Mouse (Mus musculus): ENCODE results near the gene Vmn1r135. TPM values are rescaled to one million over a fixed set of nuclear protein-coding genes. Genes with fewer than 3 reads are reported as not detected.
"Not testable (repeated sequence)": the region's sequence is repeated elsewhere in the genome, so short reads cannot be mapped to it uniquely, and the experiment has no call there.

Vmn1r135 gene
- not detected for polyA plus RNA-seq (2012; fragmentation: generic; extraction: Trizol)
- long read RNA-seq, experiment 1, result 0 reads
- long read RNA-seq, experiment 2, result 0 reads

GRCm38 (mm10) chr7:21832051-21832450, at the start of gene Vmn1r135:
Gene Vmn1r135, plus strand, starts transcription at chr7:21832351.
- H3K79me3 ChIP-seq (ENCODE audit: low read depth); H3ac ChIP-seq (ENCODE audit: control insufficient read depth, insufficient read length, low read depth); H3K36me3 ChIP-seq (ENCODE audit: control insufficient read depth, insufficient read depth); H3K4me3 ChIP-seq (ENCODE audit: insufficient read depth, poor library complexity, severe bottlenecking); H3K79me2 ChIP-seq (ENCODE audit: control insufficient read depth, insufficient read depth); H3K27me3 ChIP-seq (ENCODE audit: control insufficient read depth, insufficient read depth, insufficient read length): not testable (repeated sequence)

GRCm38 (mm10) chr7:21796628-21797027, 35.5 kb upstream of the Vmn1r135 start, which contains the start of gene Gm4177:
Gene Gm4177, minus strand, starts transcription at chr7:21796728.
- H3K27me3 ChIP-seq (ENCODE audit: control insufficient read depth, insufficient read depth, insufficient read length); H3K4me3 ChIP-seq (ENCODE audit: insufficient read depth, poor library complexity, severe bottlenecking); H3K36me3 ChIP-seq (ENCODE audit: control insufficient read depth, insufficient read depth); H3ac ChIP-seq (ENCODE audit: control insufficient read depth, insufficient read length, low read depth); H3K79me2 ChIP-seq (ENCODE audit: control insufficient read depth, insufficient read depth); H3K79me3 ChIP-seq (ENCODE audit: low read depth): not testable (repeated sequence)

- H3K36me3 ChIP-seq (ENCODE audit: control insufficient read depth, insufficient read depth); H3K79me3 ChIP-seq (ENCODE audit: low read depth); H3K27me3 ChIP-seq (ENCODE audit: control insufficient read depth, insufficient read depth, insufficient read length); H3K4me3 ChIP-seq (ENCODE audit: insufficient read depth, poor library complexity, severe bottlenecking); H3ac ChIP-seq (ENCODE audit: control insufficient read depth, insufficient read length, low read depth); H3K79me2 ChIP-seq (ENCODE audit: control insufficient read depth, insufficient read depth): not testable (repeated sequence)
These were observed 12.0 kb downstream of the Vmn1r135 start, which contains the start of gene Gm5725 for GRCm38 (mm10) chr7:21844167-21844566. Gene Gm5725, minus strand, starts transcription at chr7:21844267.

Other genes starting within 250 kb of the Vmn1r135 start
- gene Vmn1r132, start 218.3 kb upstream of the Vmn1r135 start, polyA plus RNA-seq (2012; fragmentation: generic; extraction: Trizol), result not detected
- not detected for gene Gm4175, start 70.9 kb upstream of the Vmn1r135 start, polyA plus RNA-seq (2012; fragmentation: generic; extraction: Trizol)
- not detected for gene Gm4177, start 35.6 kb upstream of the Vmn1r135 start, polyA plus RNA-seq (2012; fragmentation: generic; extraction: Trizol)
- gene Gm5725, start 11.9 kb downstream of the Vmn1r135 start, polyA plus RNA-seq (2012; fragmentation: generic; extraction: Trizol), result not detected
- gene Gm5891, start 88.9 kb downstream of the Vmn1r135 start, polyA plus RNA-seq (2012; fragmentation: generic; extraction: Trizol), result not detected
- gene Vmn1r137, start 162.2 kb downstream of the Vmn1r135 start, polyA plus RNA-seq (2012; fragmentation: generic; extraction: Trizol), result not detected
- not detected for gene Vmn1r138, start 196.5 kb downstream of the Vmn1r135 start, polyA plus RNA-seq (2012; fragmentation: generic; extraction: Trizol)
- gene Gm6176, start 224.0 kb downstream of the Vmn1r135 start, polyA plus RNA-seq (2012; fragmentation: generic; extraction: Trizol), result not detected
- not detected for gene Vmn1r139, start 236.7 kb downstream of the Vmn1r135 start, polyA plus RNA-seq (2012; fragmentation: generic; extraction: Trizol)